Mouse (Mus musculus) kidney, adult 2 months (tissue): Measurements from ENCODE around the gene Dpy19l1.

Experiments
- CTCF ChIP-seq: fragments of 200-500 bp; conservative IDR thresholded peaks from 2 replicates; pipeline ENCODE4 v1.5.1; 2011; ENCODE audit warnings: low read depth, mild to moderate bottlenecking, control low read depth, low read length, moderate library complexity, mixed read lengths; ENCODE audit not compliant: insufficient read depth, insufficient read length
- POLR2A ChIP-seq: fragments of 200-500 bp; IDR thresholded peaks from one replicate; pipeline ENCODE4 v1.6.1; 2011; ENCODE audit warnings: low read depth, low read length, control low read depth

GRCm38 (mm10) chr9:24410439-24410838 lies 92.5 kb downstream of the Dpy19l1 start:
- TF ChIP-seq CTCF, result no peak
- TF ChIP-seq POLR2A, result no peak
